Mouse (Mus musculus): ENCODE measurements at regions not wholly inside any gene's neighbourhood (a gene's known extent, or its start where the extent isn't known, plus 50 kb on each side); places are given as distances from the start of the nearest gene placed in this dataset.

- Histone ChIP-seq H3K27ac (no peak overlapping the region), H3K9me3 (no peaks in the 10 kb centered on the region), H3K9ac (no peak overlapping the region), H3K27me3 (replicated peaks) (no peaks in the 10 kb centered on the region), H3K4me1 (no peaks in the 10 kb centered on the region), H3K36me3 (replicated peaks) (no peaks in the 10 kb centered on the region), H3K4me3 (no peak overlapping the region), H3K4me2 (no peak overlapping the region)
- WGBS, result 55% methylated on average over 2 of the region's 2 CpGs
- ATAC-seq (replicated peaks), result no peak
Measured at GRCm38 (mm10) chr3:124849915-124850314, 269.0 kb upstream of the 1700003H04Rik start.

GRCm38 (mm10) chr3:124820586-124820985 is 239.7 kb upstream of the 1700003H04Rik start:
- Histone ChIP-seq H3K9me3 (no peaks in the 10 kb centered on the region), H3K4me3 (no peak overlapping the region), H3K36me3 (replicated peaks) (no peaks in the 10 kb centered on the region), H3K9ac (no peak overlapping the region), H3K27me3 (replicated peaks) (no peaks in the 10 kb centered on the region), H3K4me2 (no peak overlapping the region), H3K27ac (no peak overlapping the region), H3K4me1 (no peaks in the 10 kb centered on the region)
- no peak for ATAC-seq (replicated peaks)
- 67% methylated on average over 1 of the region's 1 CpGs for WGBS

DNA sequence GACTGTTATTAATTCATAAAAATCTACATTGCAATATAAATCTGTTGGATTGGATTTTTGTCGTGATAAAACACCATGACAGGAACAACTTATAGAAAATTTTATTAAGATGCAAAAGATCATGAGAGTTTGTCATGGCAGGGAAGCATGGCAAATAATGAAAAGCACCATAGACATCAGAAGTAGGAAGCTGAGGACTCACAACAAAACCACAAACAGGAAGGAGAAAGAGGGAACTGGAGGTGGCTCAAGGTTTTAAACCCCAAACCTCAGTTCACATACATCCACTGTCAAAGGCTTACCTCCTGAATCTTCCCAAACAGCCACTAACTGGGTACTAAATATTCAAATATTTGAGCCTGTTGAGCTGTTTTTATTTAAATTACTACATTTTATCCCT is 226.0 kb upstream of the 1700003H04Rik start:
- Histone ChIP-seq H3K4me2 (no peak overlapping the region), H3K4me1 (no peaks in the 10 kb centered on the region), H3K27me3 (replicated peaks) (no peaks in the 10 kb centered on the region), H3K4me3 (no peak overlapping the region), H3K9me3 (no peaks in the 10 kb centered on the region), H3K9ac (no peak overlapping the region), H3K27ac (no peak overlapping the region), H3K36me3 (replicated peaks) (no peaks in the 10 kb centered on the region)
- ATAC-seq (replicated peaks), result no peak
- WGBS, result 82% methylated on average over 1 of the region's 1 CpGs

GRCm38 (mm10) chr3:124789220-124790017 is 208.5 kb upstream of the 1700003H04Rik start:
- H3K4me3 ChIP-seq, result no peak overlapping the region
- ATAC-seq (replicated peaks), result no peak
- no peak overlapping the region for H3K4me2 ChIP-seq
- H3K27ac ChIP-seq, result no peak overlapping the region
- no peaks in the 10 kb centered on the region for H3K4me1 ChIP-seq
- H3K9ac ChIP-seq, result no peak overlapping the region
- no peaks in the 10 kb centered on the region for H3K9me3 ChIP-seq
- no peaks in the 10 kb centered on the region for H3K27me3 ChIP-seq (replicated peaks)
- no peaks in the 10 kb centered on the region for H3K36me3 ChIP-seq (replicated peaks)
- 55% methylated on average over 7 of the region's 7 CpGs for WGBS

GRCm38 (mm10) chr3:124788181-124788580 is 207.3 kb upstream of the 1700003H04Rik start:
- ATAC-seq (replicated peaks), result no peak
- whole genome bisulfite sequencing, result 63% methylated on average over 1 of the region's 1 CpGs

GRCm38 (mm10) chr3:124770326-124770725 is 189.4 kb upstream of the 1700003H04Rik start:
- no peaks in the 10 kb centered on the region for H3K36me3 ChIP-seq (replicated peaks)
- no peaks in the 10 kb centered on the region for H3K27me3 ChIP-seq (replicated peaks)
- 85% methylated on average over 1 of the region's 1 CpGs for WGBS

More at GRCm38 (mm10) chr3:124788181-124788580, 207.3 kb upstream of the 1700003H04Rik start:
- Histone ChIP-seq H3K9ac (no peak overlapping the region), H3K9me3 (no peaks in the 10 kb centered on the region), H3K27ac (no peak overlapping the region), H3K4me3 (no peak overlapping the region), H3K27me3 (replicated peaks) (no peaks in the 10 kb centered on the region), H3K4me2 (no peak overlapping the region), H3K4me1 (no peaks in the 10 kb centered on the region), H3K36me3 (replicated peaks) (no peaks in the 10 kb centered on the region)

GRCm38 (mm10) chr3:124769252-124769651 is 188.4 kb upstream of the 1700003H04Rik start:
- Histone ChIP-seq H3K4me1 (0 out of 2 replicates have a peak, but pooled peaks cover 2% of the 10 kb centered on the region), H3K4me2 (no peak overlapping the region), H3K9me3 (no peaks in the 10 kb centered on the region), H3K27me3 (replicated peaks) (no peaks in the 10 kb centered on the region), H3K36me3 (replicated peaks) (no peaks in the 10 kb centered on the region), H3K9ac (no peak overlapping the region), H3K27ac (no peak overlapping the region), H3K4me3 (no peak overlapping the region)
- peak; percentile 83 for ATAC-seq (replicated peaks)
- 46% methylated on average over 5 of the region's 5 CpGs for WGBS

More at GRCm38 (mm10) chr3:124770326-124770725, 189.4 kb upstream of the 1700003H04Rik start:
- Histone ChIP-seq H3K9ac (no peak overlapping the region), H3K9me3 (no peaks in the 10 kb centered on the region), H3K4me3 (no peak overlapping the region), H3K27ac (no peak overlapping the region), H3K4me2 (no peak overlapping the region), H3K4me1 (0 out of 2 replicates have a peak, but pooled peaks cover 2% of the 10 kb centered on the region)
- ATAC-seq (replicated peaks), result no peak

DNA sequence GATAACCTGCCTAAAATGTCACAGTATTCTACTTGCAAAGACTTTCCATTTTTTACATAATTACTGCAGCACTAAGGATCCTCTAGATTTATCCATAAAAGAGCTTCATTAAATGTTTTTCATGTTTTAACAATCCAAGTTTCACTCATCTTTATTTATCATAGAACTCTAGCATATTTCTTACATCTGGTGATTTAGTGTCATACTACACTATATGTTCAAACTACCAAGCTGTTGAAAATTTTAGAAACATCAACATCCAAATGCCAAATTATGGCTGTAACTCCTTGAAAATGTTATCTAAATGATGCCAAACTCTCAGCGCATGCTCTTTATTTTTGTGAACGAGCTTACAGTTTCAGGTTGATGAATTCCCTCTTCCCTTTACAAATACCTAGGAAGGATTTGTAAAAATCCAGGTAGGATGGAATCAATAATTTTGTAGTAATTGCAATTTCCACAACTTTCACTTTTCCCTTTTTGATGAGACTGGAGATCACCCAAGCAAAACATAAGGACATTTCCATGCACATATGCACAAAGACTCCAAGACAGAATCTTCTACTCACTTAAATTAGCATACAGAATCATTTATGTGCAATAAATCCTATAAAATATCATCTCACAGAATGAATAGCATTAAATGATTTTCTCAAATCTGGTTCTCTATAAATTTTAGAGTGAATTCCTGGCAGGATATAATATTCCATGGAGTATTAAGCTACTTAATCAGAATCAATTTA is 175.0 kb upstream of the 1700003H04Rik start:
- Histone ChIP-seq H3K4me3 (no peak overlapping the region), H3K27ac (no peak overlapping the region), H3K27me3 (replicated peaks) (no peaks in the 10 kb centered on the region), H3K4me2 (no peak overlapping the region), H3K36me3 (replicated peaks) (no peaks in the 10 kb centered on the region), H3K9me3 (no peaks in the 10 kb centered on the region), H3K9ac (no peak overlapping the region), H3K4me1 (no peaks in the 10 kb centered on the region)
- WGBS, result 94% methylated on average over 2 of the region's 2 CpGs
- no peak for ATAC-seq (replicated peaks)

DNA sequence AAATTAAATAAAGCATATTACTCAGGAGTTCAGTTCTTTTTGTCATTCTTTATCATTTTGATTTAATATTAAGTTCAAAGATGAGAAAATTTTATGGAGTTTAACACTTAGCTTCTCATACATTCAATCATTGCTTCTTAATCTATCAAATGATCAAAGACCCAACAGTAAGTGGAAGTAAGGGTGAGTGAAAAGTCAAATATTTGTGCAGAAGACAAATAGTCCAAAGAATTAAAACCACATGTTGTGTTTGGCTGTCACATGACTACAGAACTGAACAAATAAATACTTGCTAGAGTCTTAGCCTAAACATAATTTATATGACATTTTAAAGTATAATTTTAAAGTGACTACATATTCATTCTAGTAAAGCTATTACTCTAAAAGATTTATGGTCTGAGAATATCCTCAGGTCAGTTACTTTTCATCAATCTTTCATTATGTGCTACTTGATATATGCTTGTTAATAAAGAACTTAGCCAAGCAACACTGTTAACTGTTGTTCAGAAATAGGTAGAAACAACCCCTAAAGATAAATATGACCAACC is 171.7 kb upstream of the 1700003H04Rik start:
- H3K4me1 ChIP-seq, result no peaks in the 10 kb centered on the region
- no peak overlapping the region for H3K9ac ChIP-seq
- no peak overlapping the region for H3K27ac ChIP-seq
- no peaks in the 10 kb centered on the region for H3K27me3 ChIP-seq (replicated peaks)
- no peak overlapping the region for H3K4me2 ChIP-seq
- no peaks in the 10 kb centered on the region for H3K36me3 ChIP-seq (replicated peaks)
- H3K4me3 ChIP-seq, result no peak overlapping the region
- ATAC-seq (replicated peaks), result no peak
- H3K9me3 ChIP-seq, result no peaks in the 10 kb centered on the region

GRCm38 (mm10) chr3:124749314-124749713 is 168.4 kb upstream of the 1700003H04Rik start:
- no peaks in the 10 kb centered on the region for H3K36me3 ChIP-seq (replicated peaks)
- no peaks in the 10 kb centered on the region for H3K9me3 ChIP-seq
- no peaks in the 10 kb centered on the region for H3K27me3 ChIP-seq (replicated peaks)
- no peak overlapping the region for H3K9ac ChIP-seq
- 78% methylated on average over 2 of the region's 2 CpGs for WGBS
- no peak overlapping the region for H3K27ac ChIP-seq
- H3K4me3 ChIP-seq, result no peak overlapping the region
- H3K4me2 ChIP-seq, result no peak overlapping the region
- no peaks in the 10 kb centered on the region for H3K4me1 ChIP-seq
- ATAC-seq (replicated peaks), result no peak

- no peak overlapping the region for H3K27ac ChIP-seq
- H3K9me3 ChIP-seq, result no peaks in the 10 kb centered on the region
- no peaks in the 10 kb centered on the region for H3K27me3 ChIP-seq (replicated peaks)
- H3K36me3 ChIP-seq (replicated peaks), result no peaks in the 10 kb centered on the region
- 93% methylated on average over 5 of the region's 5 CpGs for WGBS
- ATAC-seq (replicated peaks), result no peak
- H3K4me2 ChIP-seq, result no peak overlapping the region
- H3K9ac ChIP-seq, result no peak overlapping the region
- H3K4me3 ChIP-seq, result no peak overlapping the region
- no peaks in the 10 kb centered on the region for H3K4me1 ChIP-seq
Measured at GRCm38 (mm10) chr3:124728281-124728680, 147.4 kb upstream of the 1700003H04Rik start.

DNA sequence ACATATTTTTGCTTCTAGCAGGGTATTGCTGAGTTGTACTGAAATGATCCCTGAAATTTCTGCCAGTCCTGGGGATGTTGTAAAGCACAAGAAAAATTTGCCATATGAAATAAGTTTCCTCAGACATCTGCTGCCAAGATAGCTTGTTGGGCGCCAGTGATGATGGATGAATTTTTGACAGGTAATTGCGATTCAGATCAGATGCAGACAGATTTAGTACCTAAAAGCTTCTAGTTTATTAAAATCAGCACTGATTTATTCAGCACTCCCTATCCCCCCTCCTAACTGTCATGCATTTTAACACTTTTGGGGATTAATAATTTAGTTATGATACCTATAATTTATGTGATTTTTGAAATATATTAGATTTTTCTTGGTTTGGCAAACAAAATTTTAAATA is 131.3 kb upstream of the 1700003H04Rik start:
- H3K4me3 ChIP-seq, result no peak overlapping the region
- H3K27me3 ChIP-seq (replicated peaks), result no peaks in the 10 kb centered on the region
- no peaks in the 10 kb centered on the region for H3K36me3 ChIP-seq (replicated peaks)
- WGBS, result 82% methylated on average over 2 of the region's 2 CpGs
- H3K27ac ChIP-seq, result no peak overlapping the region
- no peaks in the 10 kb centered on the region for H3K9me3 ChIP-seq
- no peak overlapping the region for H3K4me2 ChIP-seq
- no peak overlapping the region for H3K9ac ChIP-seq
- ATAC-seq (replicated peaks), result no peak
- H3K4me1 ChIP-seq, result no peaks in the 10 kb centered on the region

Measured in midbrain, embryonic 15.5 days (tissue).